Mouse (Mus musculus) myocyte (in vitro differentiated cells): ENCODE data around the gene Slfn5. TPM values are rescaled to one million over a fixed set of nuclear protein-coding genes. Genes with fewer than 3 reads are reported as not detected.
"Not testable (repeated sequence)": the region's sequence is repeated elsewhere in the genome, so short reads cannot be mapped to it uniquely, and the experiment has no call there.

ENCODE experiments used
- H3K27me3 ChIP-seq: one replicate; pipeline ENCODE4 v1.6.1; 2011; ENCODE audit not compliant: control insufficient read depth, insufficient read depth, insufficient read length
- H3K36me3 ChIP-seq: one replicate; pipeline ENCODE4 v1.6.1; 2011; ENCODE audit not compliant: control insufficient read depth, insufficient read depth
- H3K4me2 ChIP-seq: one replicate; pipeline ENCODE4 v1.6.1; 2011; ENCODE audit warnings: low read depth, control low read depth
- H3K4me3 ChIP-seq: one replicate; pipeline ENCODE4 v1.5.1; 2011; ENCODE audit warnings: mild to moderate bottlenecking, control low read depth, moderate library complexity
- H3K79me2 ChIP-seq: one replicate; pipeline ENCODE4 v1.6.1; 2011; ENCODE audit not compliant: control insufficient read depth, insufficient read depth
- H3ac ChIP-seq: one replicate; pipeline ENCODE4 v1.6.1; 2011; ENCODE audit not compliant: control insufficient read depth, insufficient read length
- CEBPB ChIP-seq: IDR thresholded peaks from 2 replicates; pipeline ENCODE4 v1.6.1; 2011; ENCODE audit warnings: mild to moderate bottlenecking, moderate library complexity; ENCODE audit not compliant: poor library complexity, insufficient read depth, severe bottlenecking
- E2F4 ChIP-seq: IDR thresholded peaks from one replicate; pipeline ENCODE4 v1.6.1; 2011; ENCODE audit warnings: mild to moderate bottlenecking, control low read depth, moderate library complexity; ENCODE audit not compliant: insufficient read depth
- MAX ChIP-seq: IDR thresholded peaks from one replicate; pipeline ENCODE4 v1.6.1; 2011; ENCODE audit warnings: low read depth, mild to moderate bottlenecking, control low read depth
- MYOD1 ChIP-seq, 3 experiments: IDR thresholded peaks; one replicate each; pipeline ENCODE4 v1.6.1; 2011; ENCODE audit warnings: control low read depth in 2 of 3, low read depth in 2 of 3, mild to moderate bottlenecking in 2 of 3, moderate library complexity in 1 of 3; ENCODE audit not compliant: insufficient read length in 2 of 3, control insufficient read depth in 1 of 3
- MYOG ChIP-seq, 3 experiments: IDR thresholded peaks; one replicate each; pipeline ENCODE4 v1.6.1; 2011; ENCODE audit warnings: control low read depth in 2 of 3, low read depth in 2 of 3, mild to moderate bottlenecking in 2 of 3; ENCODE audit not compliant: insufficient read length in 2 of 3, control insufficient read depth in 1 of 3, insufficient read depth in 1 of 3
- POLR2A ChIP-seq: IDR thresholded peaks from one replicate; pipeline ENCODE4 v1.6.1; 2011; ENCODE audit warnings: low read depth, mild to moderate bottlenecking, control low read depth, moderate library complexity; ENCODE audit not compliant: insufficient read length
- POLR2AphosphoS2 ChIP-seq: IDR thresholded peaks from one replicate; pipeline ENCODE4 v1.6.1; 2011; ENCODE audit warnings: low read depth, control low read depth; ENCODE audit not compliant: insufficient read length
- REST ChIP-seq: IDR thresholded peaks from one replicate; pipeline ENCODE4 v1.6.1; 2011; ENCODE audit warnings: mild to moderate bottlenecking, control low read depth, moderate library complexity; ENCODE audit not compliant: insufficient read depth, insufficient read length
- SRF ChIP-seq: IDR thresholded peaks from one replicate; pipeline ENCODE4 v1.6.1; 2011; ENCODE audit warnings: low read depth; ENCODE audit not compliant: control insufficient read depth, insufficient read length
- TCF12 ChIP-seq: IDR thresholded peaks from one replicate; pipeline ENCODE4 v1.6.1; 2011; ENCODE audit warnings: mild to moderate bottlenecking, control low read depth; ENCODE audit not compliant: poor library complexity, insufficient read depth, severe bottlenecking
- TCF3 ChIP-seq: IDR thresholded peaks from one replicate; pipeline ENCODE4 v1.6.1; 2011; ENCODE audit warnings: low read depth, control low read depth; ENCODE audit not compliant: insufficient read length
- USF1 ChIP-seq: IDR thresholded peaks from one replicate; pipeline ENCODE4 v1.6.1; 2011; ENCODE audit warnings: low read depth, mild to moderate bottlenecking, control low read depth, moderate library complexity
- polyA plus RNA-seq: library from polyadenylated mRNA; unstranded; fragments of >200 nt; fragmentation: generic; extraction: Trizol; gene quantifications from one replicate; pipeline ENCODE4 v1.2.1, GENCODE M21; 2012; ENCODE audit warnings: missing spikeins

The Slfn5 gene
- polyA plus RNA-seq, 1 experiment, result 0.11 TPM

GRCm38 (mm10) chr11:82931671-82932450 lies 19.3 kb upstream of the Slfn5 start:
- not testable (repeated sequence) for H3K4me2 ChIP-seq, H3K27me3 ChIP-seq, H3ac ChIP-seq, H3K4me3 ChIP-seq, H3K79me2 ChIP-seq
- H3K36me3 ChIP-seq, result peaks cover 11% of the 10 kb centered on the region

- H3K79me2 ChIP-seq, result no peaks in the 10 kb centered on the region
- H3K4me2 ChIP-seq, result no peak overlapping the region
- H3ac ChIP-seq, result no peak overlapping the region
- TF ChIP-seq MAX (no peak), TCF3 (no peak), MYOD1 (IDR thresholded peaks at IDR 0.05; ENCODE audit: control insufficient read depth in 1 of 3, insufficient read length in 2 of 3, low read depth in 2 of 3) (no peak), SRF (no peak), MYOG (IDR thresholded peaks at IDR 0.05; ENCODE audit: control insufficient read depth in 1 of 3, insufficient read depth in 1 of 3, insufficient read length in 2 of 3, low read depth in 2 of 3) (no peak), USF1 (no peak), CEBPB (no peak), POLR2AphosphoS2 (no peak), TCF12 (no peak), REST (no peak), E2F4 (no peak), POLR2A (no peak)
- H3K27me3 ChIP-seq, result no peaks in the 10 kb centered on the region
- peaks cover 11% of the 10 kb centered on the region for H3K36me3 ChIP-seq
- no peak overlapping the region for H3K4me3 ChIP-seq
Measured at GRCm38 (mm10) chr11:82933186-82933585, 18.0 kb upstream of the Slfn5 start.

GRCm38 (mm10) chr11:82943336-82943735 lies 7.8 kb upstream of the Slfn5 start:
- TF ChIP-seq CEBPB (no peak), MAX (no peak), REST (no peak), E2F4 (no peak), TCF3 (no peak)
- Histone ChIP-seq H3K79me2 (no peaks in the 10 kb centered on the region), H3K4me2 (no peak overlapping the region), H3K36me3 (no peaks in the 10 kb centered on the region), H3K4me3 (no peak overlapping the region), H3K27me3 (no peaks in the 10 kb centered on the region), H3ac (no peak overlapping the region)

- Histone ChIP-seq H3K79me2 (no peaks in the 10 kb centered on the region), H3K36me3 (no peaks in the 10 kb centered on the region), H3K4me3 (no peak overlapping the region), H3K4me2 (no peak overlapping the region), H3K27me3 (no peaks in the 10 kb centered on the region), H3ac (no peak overlapping the region)
- TF ChIP-seq CEBPB, result peak; percentile 64; the same call in 1 of the 2 replicates
- no peak for TF ChIP-seq MYOD1 (IDR thresholded peaks at IDR 0.05; ENCODE audit: control insufficient read depth in 1 of 3, insufficient read length in 2 of 3, low read depth in 2 of 3)
- no peak for TF ChIP-seq MYOG (IDR thresholded peaks at IDR 0.05; ENCODE audit: control insufficient read depth in 1 of 3, insufficient read depth in 1 of 3, insufficient read length in 2 of 3, low read depth in 2 of 3)
- TF ChIP-seq TCF3, result no peak
Measured at GRCm38 (mm10) chr11:82945636-82946035, 5.5 kb upstream of the Slfn5 start.

- no peaks in the 10 kb centered on the region for H3K27me3 ChIP-seq
- TF ChIP-seq MYOD1 (IDR thresholded peaks at IDR 0.05; ENCODE audit: control insufficient read depth in 1 of 3, insufficient read length in 2 of 3, low read depth in 2 of 3), result no peak
- TF ChIP-seq CEBPB, result no peak
- no peak for TF ChIP-seq TCF12
- no peak for TF ChIP-seq MAX
- TF ChIP-seq TCF3, result no peak
- no peak for TF ChIP-seq SRF
- TF ChIP-seq MYOG (IDR thresholded peaks at IDR 0.05; ENCODE audit: control insufficient read depth in 1 of 3, insufficient read depth in 1 of 3, insufficient read length in 2 of 3, low read depth in 2 of 3), result no peak
- no peak for TF ChIP-seq POLR2AphosphoS2
- TF ChIP-seq USF1, result no peak
- no peak overlapping the region for H3ac ChIP-seq
- no peak overlapping the region for H3K4me2 ChIP-seq
- no peak overlapping the region for H3K4me3 ChIP-seq
- no peaks in the 10 kb centered on the region for H3K36me3 ChIP-seq
- no peaks in the 10 kb centered on the region for H3K79me2 ChIP-seq
Measured at GRCm38 (mm10) chr11:82947457-82947856, 3.7 kb upstream of the Slfn5 start.
